Mouse (Mus musculus): ENCODE measurements around the gene Sema4b. TPM values are rescaled to one million over a fixed set of nuclear protein-coding genes. Genes with fewer than 3 reads are reported as not detected.

The Sema4b gene
- total and polyA plus RNA-seq, 3 experiments: 10.5 to 11.4 (median 10.5) TPM

GRCm38 (mm10) chr7:80179327-80179726 lies 7.3 kb upstream of the Sema4b start:
- Histone ChIP-seq H3K36me3 (ENCODE audit: control insufficient read depth, insufficient read depth, low read length) (no peaks in the 10 kb centered on the region), H3K4me3 (no peak overlapping the region), H3K79me2 (replicated peaks; ENCODE audit: control insufficient read depth, insufficient read depth, low read length) (no peaks in the 10 kb centered on the region), H3K27me3 (ENCODE audit: control insufficient read depth, insufficient read depth, low read length) (no peaks in the 10 kb centered on the region), H3K4me1 (ENCODE audit: control insufficient read depth, insufficient read depth, low read length) (no peaks in the 10 kb centered on the region; the same call in 1 of the 2 replicates), H3K9ac (ENCODE audit: low read depth, low read length) (no peak overlapping the region), H3K27ac (no peak overlapping the region)
- TF ChIP-seq EP300 (IDR thresholded peaks at IDR 0.05; ENCODE audit: insufficient read depth, low read depth, low read length): no peak
- no peak for TF ChIP-seq POLR2A (IDR thresholded peaks at IDR 0.05; ENCODE audit: insufficient read depth, low read depth, low read length)
- TF ChIP-seq CTCF (IDR thresholded peaks at IDR 0.05): no peak
- intact Hi-C loops (cut with DNase I): no loop called here
- WGBS: 91% methylated on average over 6 of the region's 6 CpGs
- no peak for DNase-seq

DNA sequence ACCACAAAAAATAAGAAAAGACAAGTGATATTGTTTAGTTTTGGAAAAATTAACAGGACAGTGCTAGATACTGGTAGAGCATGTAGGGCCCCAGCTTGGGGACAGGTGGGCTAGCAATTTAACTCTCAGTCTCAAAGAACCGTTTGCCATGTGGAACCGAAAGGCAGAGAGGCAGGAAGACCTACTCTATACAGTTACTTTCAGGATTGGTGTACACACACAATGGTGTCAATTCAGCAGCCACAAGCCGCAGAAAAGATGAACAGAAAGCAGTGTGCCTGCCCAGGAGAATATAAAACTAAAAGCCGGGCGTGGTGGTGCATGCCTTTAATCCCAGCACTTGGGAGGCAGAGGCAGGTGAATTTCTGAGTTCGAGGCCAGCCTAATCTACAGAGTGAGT lies 6.9 kb upstream of the Sema4b start:
- H3K9ac ChIP-seq (ENCODE audit: low read depth, low read length): no peak overlapping the region
- no peaks in the 10 kb centered on the region for H3K79me2 ChIP-seq (replicated peaks; ENCODE audit: control insufficient read depth, insufficient read depth, low read length)
- WGBS: 85% methylated on average over 6 of the region's 6 CpGs
- no peak overlapping the region for H3K27ac ChIP-seq
- H3K27me3 ChIP-seq (ENCODE audit: control insufficient read depth, insufficient read depth, low read length): no peaks in the 10 kb centered on the region
- no peak for DNase-seq
- no peaks in the 10 kb centered on the region for H3K36me3 ChIP-seq (ENCODE audit: control insufficient read depth, insufficient read depth, low read length)
- TF ChIP-seq POLR2A (IDR thresholded peaks at IDR 0.05; ENCODE audit: insufficient read depth, low read depth, low read length): no peak
- TF ChIP-seq CTCF (IDR thresholded peaks at IDR 0.05): no peak
- TF ChIP-seq EP300 (IDR thresholded peaks at IDR 0.05; ENCODE audit: insufficient read depth, low read depth, low read length): no peak
- H3K4me3 ChIP-seq: no peak overlapping the region
- no peaks in the 10 kb centered on the region; the same call in 1 of the 2 replicates for H3K4me1 ChIP-seq (ENCODE audit: control insufficient read depth, insufficient read depth, low read length)
- intact Hi-C loops (cut with DNase I): no loop called here

GRCm38 (mm10) chr7:80180202-80180601 lies 6.4 kb upstream of the Sema4b start:
- no peak overlapping the region for H3K4me3 ChIP-seq
- H3K27me3 ChIP-seq (ENCODE audit: control insufficient read depth, insufficient read depth, low read length): no peaks in the 10 kb centered on the region
- H3K4me1 ChIP-seq (ENCODE audit: control insufficient read depth, insufficient read depth, low read length): no peaks in the 10 kb centered on the region; the same call in 1 of the 2 replicates
- H3K9ac ChIP-seq (ENCODE audit: low read depth, low read length): no peak overlapping the region
- intact Hi-C loops (cut with DNase I): no loop called here
- no peaks in the 10 kb centered on the region for H3K36me3 ChIP-seq (ENCODE audit: control insufficient read depth, insufficient read depth, low read length)
- 71% methylated on average over 3 of the region's 3 CpGs for WGBS
- TF ChIP-seq POLR2A (IDR thresholded peaks at IDR 0.05; ENCODE audit: insufficient read depth, low read depth, low read length) (no peak), CTCF (IDR thresholded peaks at IDR 0.05) (no peak), EP300 (IDR thresholded peaks at IDR 0.05; ENCODE audit: insufficient read depth, low read depth, low read length) (no peak)
- H3K27ac ChIP-seq: no peak overlapping the region
- no peaks in the 10 kb centered on the region for H3K79me2 ChIP-seq (replicated peaks; ENCODE audit: control insufficient read depth, insufficient read depth, low read length)
- DNase-seq: no peak

DNA sequence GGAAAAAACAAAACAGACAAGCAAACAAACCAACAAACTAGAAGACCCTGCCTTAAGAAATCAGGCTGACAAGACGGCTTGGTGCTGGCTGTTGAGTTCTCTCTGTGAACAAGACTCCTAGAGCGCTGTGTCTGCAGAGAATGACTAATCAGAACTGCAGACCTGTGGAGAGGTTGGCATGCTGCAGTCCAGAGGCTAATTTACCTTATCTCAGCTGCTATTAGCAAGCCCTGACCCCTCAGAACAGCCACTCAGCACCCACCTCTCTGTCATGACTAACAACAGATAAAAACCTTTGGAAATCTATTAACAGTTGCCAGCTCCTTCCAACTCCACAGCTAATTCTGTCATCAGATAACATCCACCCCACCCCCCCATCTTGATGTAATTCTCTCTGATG lies 5.6 kb upstream of the Sema4b start:
- TF ChIP-seq EP300 (IDR thresholded peaks at IDR 0.05; ENCODE audit: insufficient read depth, low read depth, low read length): no peak
- no peak for TF ChIP-seq POLR2A (IDR thresholded peaks at IDR 0.05; ENCODE audit: insufficient read depth, low read depth, low read length)
- TF ChIP-seq CTCF (IDR thresholded peaks at IDR 0.05): no peak
- Histone ChIP-seq H3K27ac (no peak overlapping the region), H3K4me3 (no peak overlapping the region), H3K4me1 (ENCODE audit: control insufficient read depth, insufficient read depth, low read length) (no peaks in the 10 kb centered on the region; the same call in 1 of the 2 replicates), H3K79me2 (replicated peaks; ENCODE audit: control insufficient read depth, insufficient read depth, low read length) (no peaks in the 10 kb centered on the region), H3K27me3 (ENCODE audit: control insufficient read depth, insufficient read depth, low read length) (no peaks in the 10 kb centered on the region), H3K36me3 (ENCODE audit: control insufficient read depth, insufficient read depth, low read length) (no peaks in the 10 kb centered on the region), H3K9ac (ENCODE audit: low read depth, low read length) (no peak overlapping the region)
- DNase-seq: no peak
- intact Hi-C loops (cut with DNase I): no loop called here
- 34% methylated on average over 2 of the region's 2 CpGs for WGBS

- TF ChIP-seq EP300 (IDR thresholded peaks at IDR 0.05; ENCODE audit: insufficient read depth, low read depth, low read length): no peak
- TF ChIP-seq CTCF (IDR thresholded peaks at IDR 0.05): no peak
- TF ChIP-seq POLR2A (IDR thresholded peaks at IDR 0.05; ENCODE audit: insufficient read depth, low read depth, low read length): no peak
- no peaks in the 10 kb centered on the region for H3K36me3 ChIP-seq (ENCODE audit: control insufficient read depth, insufficient read depth, low read length)
- no peak overlapping the region for H3K9ac ChIP-seq (ENCODE audit: low read depth, low read length)
- no peak overlapping the region for H3K27ac ChIP-seq
- DNase-seq: no peak
- intact Hi-C loops (cut with DNase I): no loop called here
- H3K4me3 ChIP-seq: no peak overlapping the region
- peaks cover 2% of the 10 kb centered on the region for H3K4me1 ChIP-seq (ENCODE audit: control insufficient read depth, insufficient read depth, low read length)
- no peaks in the 10 kb centered on the region for H3K27me3 ChIP-seq (ENCODE audit: control insufficient read depth, insufficient read depth, low read length)
- no peaks in the 10 kb centered on the region for H3K79me2 ChIP-seq (replicated peaks; ENCODE audit: control insufficient read depth, insufficient read depth, low read length)
Measured at GRCm38 (mm10) chr7:80182139-80182538, 4.5 kb upstream of the Sema4b start.

GRCm38 (mm10) chr7:80183466-80183865 lies 3.2 kb upstream of the Sema4b start:
- H3K79me2 ChIP-seq (replicated peaks; ENCODE audit: control insufficient read depth, insufficient read depth, low read length): no peaks in the 10 kb centered on the region
- no peaks in the 10 kb centered on the region for H3K27me3 ChIP-seq (ENCODE audit: control insufficient read depth, insufficient read depth, low read length)
- H3K9ac ChIP-seq (ENCODE audit: low read depth, low read length): no peak overlapping the region
- no peak overlapping the region for H3K4me3 ChIP-seq
- 100% methylated on average over 1 of the region's 1 CpGs for WGBS
- intact Hi-C loops (cut with DNase I): no loop called here
- H3K27ac ChIP-seq: no peak overlapping the region
- TF ChIP-seq EP300 (IDR thresholded peaks at IDR 0.05; ENCODE audit: insufficient read depth, low read depth, low read length): no peak
- TF ChIP-seq POLR2A (IDR thresholded peaks at IDR 0.05; ENCODE audit: insufficient read depth, low read depth, low read length): no peak
- no peak for TF ChIP-seq CTCF (IDR thresholded peaks at IDR 0.05)
- no peaks in the 10 kb centered on the region for H3K36me3 ChIP-seq (ENCODE audit: control insufficient read depth, insufficient read depth, low read length)
- no peak for DNase-seq
- H3K4me1 ChIP-seq (ENCODE audit: control insufficient read depth, insufficient read depth, low read length): peaks cover 4% of the 10 kb centered on the region
